Mouse (Mus musculus) midbrain, embryonic 14.5 days (tissue): ENCODE measurements around the gene Ovca2. TPM values are rescaled to one million over a fixed set of nuclear protein-coding genes. Genes with fewer than 3 reads are reported as not detected.
A peak's percentile ranks its signal among the peaks of the same experiment; 100 is the strongest.

ENCODE experiments used
- ATAC-seq: fragments of 200-750 bp; cut with Nextera tagmentation; 2 replicates; pipeline ENCODE4 v1.8.0; 2017; ENCODE audit warnings: moderate number of reproducible peaks, moderate library complexity; ENCODE audit not compliant: low FRiP score, low TSS enrichment
- DNase-seq: peaks from one replicate; pipeline ENCODE4 v3.0.0-alpha.2; 2015
- H3K27ac ChIP-seq: fragments of 300-500 bp; sonication (generic); replicated peaks from 2 replicates; pipeline ENCODE4 v1.5.1; 2014; ENCODE audit warnings: mild to moderate bottlenecking, low read depth, low read length, moderate library complexity
- H3K27me3 ChIP-seq: fragments of 300-500 bp; sonication (generic); 2 replicates; pipeline ENCODE4 v1.6.1; 2014; ENCODE audit warnings: low read length, control low read depth, mixed read lengths; ENCODE audit not compliant: control insufficient read depth, insufficient read depth
- H3K36me3 ChIP-seq: fragments of 300-500 bp; sonication (generic); 2 replicates; pipeline ENCODE4 v1.6.1; 2014; ENCODE audit warnings: low read length, control low read depth; ENCODE audit not compliant: control insufficient read depth, insufficient read depth
- H3K4me1 ChIP-seq: fragments of 300-500 bp; sonication (generic); 2 replicates; pipeline ENCODE4 v1.6.1; 2014; ENCODE audit warnings: mild to moderate bottlenecking, antibody characterized with exemption, low read length, control low read depth; ENCODE audit not compliant: control insufficient read depth, insufficient read depth
- H3K4me2 ChIP-seq: fragments of 300-500 bp; sonication (generic); 2 replicates; pipeline ENCODE4 v1.6.1; 2014; ENCODE audit warnings: mild to moderate bottlenecking, low read length, moderate library complexity
- H3K4me3 ChIP-seq: fragments of 300-500 bp; sonication (generic); replicated peaks from 2 replicates; pipeline ENCODE4 v1.5.1; 2014; ENCODE audit warnings: low read depth, low read length
- H3K9ac ChIP-seq: fragments of 300-500 bp; sonication (generic); replicated peaks from 2 replicates; pipeline ENCODE4 v1.6.1; 2014; ENCODE audit warnings: mild to moderate bottlenecking, low read length, moderate library complexity
- H3K9me3 ChIP-seq: fragments of 300-500 bp; sonication (generic); 2 replicates; pipeline ENCODE4 v1.6.1; 2016; ENCODE audit warnings: low read length, control low read depth, mixed read lengths; ENCODE audit not compliant: control insufficient read depth
- WGBS: fragments of 180-500 bp; shearing (Covaris S2); extraction: QIAGEN DNeasy Blood & Tissue Kit; methylation state at CpG from one replicate; pipeline ENCODE4 v1.1.7; 2014; 5-methylcytosine and 5-hydroxymethylcytosine counted together
- polyA plus RNA-seq: library from polyadenylated mRNA; unstranded; fragments of >200 nt; fragmentation: Nextera tagmentation; extraction: Ambion mirVana; gene quantifications from 2 replicates; pipeline ENCODE4 v1.2.1, GENCODE M21; 2014

Gene Ovca2
- polyA plus RNA-seq, 1 experiment from 2014 or later, result 20.2 TPM

- no peak overlapping the region for H3K9ac ChIP-seq
Measured at GRCm38 (mm10) chr11:75212876-75213275, 34.2 kb upstream of the Ovca2 start.

GRCm38 (mm10) chr11:75212031-75212667 lies 33.5 kb upstream of the Ovca2 start:
- Histone ChIP-seq H3K4me1 (peaks cover 64% of the 10 kb centered on the region), H3K36me3 (no peaks in the 10 kb centered on the region), H3K4me3 (no peak overlapping the region), H3K4me2 (peak overlapping the region; percentile 6; the same call in 1 of the 2 replicates), H3K9me3 (no peaks in the 10 kb centered on the region), H3K27me3 (no peaks in the 10 kb centered on the region), H3K27ac (peak overlapping the region; percentile 83), H3K9ac (no peak overlapping the region)
- no peak for DNase-seq
- 35% methylated on average over 8 of the region's 8 CpGs for WGBS
- no peak for ATAC-seq

More at GRCm38 (mm10) chr11:75212876-75213275, 34.2 kb upstream of the Ovca2 start:
- Histone ChIP-seq H3K4me1 (peaks cover 64% of the 10 kb centered on the region), H3K9me3 (no peaks in the 10 kb centered on the region), H3K27me3 (no peaks in the 10 kb centered on the region), H3K27ac (peak overlapping the region; percentile 83), H3K4me3 (no peak overlapping the region), H3K36me3 (no peaks in the 10 kb centered on the region), H3K4me2 (peak overlapping the region; percentile 10; the same call in 1 of the 2 replicates)
- ATAC-seq (no peak), DNase-seq (no peak)
- WGBS, result 35% methylated on average over 3 of the region's 3 CpGs

GRCm38 (mm10) chr11:75210755-75211154 lies 32.1 kb upstream of the Ovca2 start:
- Histone ChIP-seq H3K4me2 (no peak overlapping the region), H3K36me3 (no peaks in the 10 kb centered on the region), H3K9ac (no peak overlapping the region), H3K4me1 (peaks cover 60% of the 10 kb centered on the region), H3K4me3 (no peak overlapping the region), H3K27ac (peak overlapping the region; percentile 82), H3K27me3 (no peaks in the 10 kb centered on the region), H3K9me3 (no peaks in the 10 kb centered on the region)
- WGBS, result 31% methylated on average over 6 of the region's 6 CpGs
- DNase-seq (peak; percentile 62), ATAC-seq (no peak)

GRCm38 (mm10) chr11:75210093-75210492 lies 31.5 kb upstream of the Ovca2 start:
- no peaks in the 10 kb centered on the region for H3K36me3 ChIP-seq
- ATAC-seq (no peak), DNase-seq (no peak)
- no peaks in the 10 kb centered on the region for H3K9me3 ChIP-seq
- peak overlapping the region; percentile 24; the same call in 1 of the 2 replicates for H3K4me2 ChIP-seq
- no peak overlapping the region for H3K9ac ChIP-seq
- peaks cover 59% of the 10 kb centered on the region for H3K4me1 ChIP-seq
- WGBS, result 41% methylated on average over 4 of the region's 4 CpGs
- no peaks in the 10 kb centered on the region for H3K27me3 ChIP-seq
- H3K27ac ChIP-seq, result peak overlapping the region; percentile 82
- H3K4me3 ChIP-seq, result no peak overlapping the region

- peak overlapping the region; percentile 82; the same call in 1 of the 2 replicates for H3K27ac ChIP-seq
- no peaks in the 10 kb centered on the region for H3K27me3 ChIP-seq
- DNase-seq, result no peak
- H3K4me3 ChIP-seq, result no peak overlapping the region
- no peak overlapping the region for H3K9ac ChIP-seq
- no peaks in the 10 kb centered on the region for H3K9me3 ChIP-seq
- no peak overlapping the region for H3K4me2 ChIP-seq
- no peak for ATAC-seq
- H3K36me3 ChIP-seq, result no peaks in the 10 kb centered on the region
- H3K4me1 ChIP-seq, result peaks cover 64% of the 10 kb centered on the region
- 58% methylated on average over 4 of the region's 4 CpGs for WGBS
Measured at GRCm38 (mm10) chr11:75209363-75209762, 30.7 kb upstream of the Ovca2 start.

GRCm38 (mm10) chr11:75206347-75206746 lies 27.7 kb upstream of the Ovca2 start:
- Histone ChIP-seq H3K4me3 (no peak overlapping the region), H3K9ac (no peak overlapping the region), H3K4me1 (peaks cover 57% of the 10 kb centered on the region), H3K36me3 (no peaks in the 10 kb centered on the region), H3K9me3 (no peaks in the 10 kb centered on the region), H3K4me2 (no peak overlapping the region), H3K27ac (no peak overlapping the region), H3K27me3 (no peaks in the 10 kb centered on the region)
- DNase-seq (no peak), ATAC-seq (no peak)
- 81% methylated on average over 4 of the region's 4 CpGs for WGBS

- ATAC-seq (no peak), DNase-seq (no peak)
- H3K27ac ChIP-seq, result peak overlapping the region; percentile 60; the same call in 1 of the 2 replicates
- H3K4me3 ChIP-seq, result no peak overlapping the region
- 35% methylated on average over 9 of the region's 9 CpGs for WGBS
- H3K9me3 ChIP-seq, result no peaks in the 10 kb centered on the region
- H3K4me1 ChIP-seq, result peaks cover 46% of the 10 kb centered on the region
- no peaks in the 10 kb centered on the region for H3K27me3 ChIP-seq
- H3K36me3 ChIP-seq, result no peaks in the 10 kb centered on the region
- H3K9ac ChIP-seq, result no peak overlapping the region
- H3K4me2 ChIP-seq, result no peak overlapping the region
Measured at GRCm38 (mm10) chr11:75204472-75204871, 25.8 kb upstream of the Ovca2 start.

- DNase-seq, result no peak
- Histone ChIP-seq H3K36me3 (no peaks in the 10 kb centered on the region), H3K4me1 (peaks cover 41% of the 10 kb centered on the region), H3K27me3 (no peaks in the 10 kb centered on the region), H3K27ac (no peak overlapping the region), H3K4me3 (no peak overlapping the region), H3K9ac (no peak overlapping the region), H3K4me2 (no peak overlapping the region), H3K9me3 (no peaks in the 10 kb centered on the region)
- WGBS, result 87% methylated on average over 4 of the region's 4 CpGs
- ATAC-seq, result no peak
Measured at GRCm38 (mm10) chr11:75203926-75204325, 25.3 kb upstream of the Ovca2 start.

- H3K27ac ChIP-seq, result no peak overlapping the region
- no peaks in the 10 kb centered on the region for H3K27me3 ChIP-seq
- H3K4me2 ChIP-seq, result no peak overlapping the region
- no peak overlapping the region for H3K4me3 ChIP-seq
- no peak overlapping the region for H3K9ac ChIP-seq
- no peaks in the 10 kb centered on the region for H3K36me3 ChIP-seq
- DNase-seq, result no peak
- H3K9me3 ChIP-seq, result no peaks in the 10 kb centered on the region
- 69% methylated on average over 8 of the region's 8 CpGs for WGBS
- ATAC-seq, result no peak
- H3K4me1 ChIP-seq, result peaks cover 50% of the 10 kb centered on the region
Measured at GRCm38 (mm10) chr11:75201721-75202120, 23.1 kb upstream of the Ovca2 start.
